In genomic region chr2:179946496-179946895, GRCm38 (mm10) we compare ENCODE assay signal across 17 mouse cellular contexts.
"Had no signal": no experiment of that assay in that cellular context is flagged by ENCODE, and none has a peak within 500 bp of the region (broad histone marks: within the 10 kb centered on the region; RNA-seq: fewer than 3 reads in every experiment).

No protein-coding gene starts in this region.

- H3K9ac ChIP-seq: limb, embryonic 15.5 days; liver, embryonic 14.5 days; liver, postnatal 0 days; lung, embryonic 14.5 days; midbrain, embryonic 12.5 days; midbrain, embryonic 15.5 days; neural tube, embryonic 12.5 days; neural tube, embryonic 15.5 days had no signal

- ATAC-seq: liver, postnatal 0 days; lung, postnatal 0 days; midbrain, embryonic 15.5 days had no signal

- H3K9me3 ChIP-seq: limb, embryonic 12.5 days; limb, embryonic 15.5 days; midbrain, embryonic 12.5 days; midbrain, embryonic 15.5 days; neural tube, embryonic 12.5 days; neural tube, embryonic 15.5 days had no signal

- H3K4me3 ChIP-seq: limb, embryonic 12.5 days; limb, embryonic 15.5 days; midbrain, embryonic 12.5 days; midbrain, embryonic 15.5 days; neural tube, embryonic 12.5 days; neural tube, embryonic 15.5 days had no signal

- H3K36me3 ChIP-seq: limb, embryonic 12.5 days; limb, embryonic 15.5 days; midbrain, embryonic 12.5 days; midbrain, embryonic 15.5 days; neural tube, embryonic 12.5 days; neural tube, embryonic 15.5 days had no signal

- DNase-seq: kidney, postnatal 14 days; kidney, postnatal 4 days; left cerebral cortex, postnatal 4 days; liver, postnatal 0 days; lung, embryonic 14.5 days; thymus, adult 18-20 months; thymus, postnatal 36 days had no signal

- H3K4me2 ChIP-seq: limb, embryonic 12.5 days; limb, embryonic 15.5 days; liver, embryonic 11.5 days; lung, embryonic 14.5 days; midbrain, embryonic 12.5 days; midbrain, embryonic 15.5 days; neural tube, embryonic 12.5 days; neural tube, embryonic 15.5 days had no signal

- H3K27ac ChIP-seq: limb, embryonic 12.5 days; limb, embryonic 15.5 days; liver, embryonic 14.5 days; macrophage; midbrain, embryonic 12.5 days; midbrain, embryonic 15.5 days; neural tube, embryonic 12.5 days; neural tube, embryonic 15.5 days had no signal

- H3K27me3 ChIP-seq: limb, embryonic 12.5 days; limb, embryonic 15.5 days; midbrain, embryonic 12.5 days; midbrain, embryonic 15.5 days; neural tube, embryonic 12.5 days; neural tube, embryonic 15.5 days had no signal
